Mouse (Mus musculus) adrenal gland, postnatal 14 days (tissue): ENCODE results near the gene Traf3. TPM values are rescaled to one million over a fixed set of nuclear protein-coding genes. Genes with fewer than 3 reads are reported as not detected.

Experiments used
- DNase-seq: peaks from one replicate; pipeline ENCODE4 v3.0.0; 2021; ENCODE audit warnings: mixed read lengths
- total RNA-seq: library from RNA; stranded (reverse); gene quantifications from 2 replicates; pipeline ENCODE4 v1.2.3, GENCODE M21; 2021

The Traf3 gene
- total RNA-seq, 1 experiment from 2014 or later = 19.3 TPM

DNA sequence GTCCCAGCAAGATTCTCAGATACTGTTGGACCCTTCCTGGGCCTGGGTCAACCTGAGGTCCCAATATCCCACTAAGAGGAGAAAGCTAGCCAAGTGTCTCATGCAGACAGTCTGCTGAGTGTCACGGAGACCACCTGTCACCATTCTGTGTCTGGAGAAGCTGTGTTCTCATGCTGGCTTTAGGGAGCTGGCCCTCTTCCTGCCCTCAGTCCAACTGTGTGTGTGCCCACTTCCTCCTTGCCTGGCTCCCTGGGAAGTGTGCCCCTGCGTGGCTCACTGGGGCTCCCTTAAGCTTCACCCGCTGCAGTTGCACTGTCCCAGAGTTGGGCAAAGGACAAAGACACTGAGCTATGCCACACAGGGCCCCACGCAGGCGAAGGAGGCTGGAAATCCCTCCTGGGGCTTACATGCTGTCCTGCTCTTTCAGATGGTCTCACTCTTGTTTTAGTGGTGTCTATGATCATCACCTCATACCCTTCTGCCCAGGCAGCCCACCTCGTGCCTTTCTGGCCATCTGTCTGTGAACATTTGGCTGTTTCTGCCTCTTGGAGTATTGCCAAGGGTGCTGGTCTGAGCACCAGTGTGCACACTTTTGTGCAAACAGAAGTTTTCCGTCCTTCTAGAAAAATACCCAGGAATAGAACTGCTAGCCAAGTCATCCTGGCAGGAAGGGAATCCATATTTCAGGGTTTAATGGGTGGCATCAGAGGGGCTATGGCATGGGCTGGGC is 13.0 kb upstream of the Traf3 start:
- no peak for DNase-seq

DNA sequence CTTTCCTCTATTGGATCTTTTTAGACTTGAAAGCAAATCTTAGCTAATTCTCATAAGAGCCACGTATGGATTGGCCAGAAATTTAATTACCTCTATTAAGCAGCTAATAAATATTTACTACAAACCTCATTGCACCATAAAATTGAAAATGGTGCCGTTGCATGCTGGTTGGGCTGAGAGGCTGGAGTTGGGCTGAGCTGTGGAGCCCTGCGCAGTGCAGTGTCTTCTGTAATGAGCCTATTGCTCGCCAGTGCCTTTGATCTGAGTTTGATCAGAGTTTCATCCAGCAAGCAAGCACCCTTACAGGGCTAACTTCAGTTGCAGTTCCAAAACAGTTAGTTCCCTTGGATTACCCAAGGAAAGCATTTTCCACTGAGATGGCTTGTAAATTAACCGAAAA is 12.2 kb upstream of the Traf3 start:
- DNase-seq = no peak

DNA sequence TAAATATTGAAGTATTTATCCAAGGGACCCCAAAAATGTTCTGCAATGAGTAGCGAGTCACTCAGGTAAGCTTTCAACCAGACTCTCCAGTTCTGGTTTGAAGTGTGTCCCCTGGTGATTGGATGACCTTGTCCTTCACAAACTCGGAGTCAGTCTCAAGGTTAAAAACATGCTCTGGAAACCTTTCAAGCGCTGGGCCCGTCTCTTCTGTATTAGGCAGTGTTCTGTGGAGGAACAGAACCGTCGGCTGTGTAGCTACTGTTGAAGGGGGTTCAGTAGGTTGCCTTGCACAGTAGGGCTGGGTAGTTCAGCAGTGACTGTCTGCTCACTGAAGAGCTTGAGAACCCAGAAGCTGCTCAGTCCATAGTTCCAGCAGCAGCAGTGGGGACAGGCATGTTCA is 11.5 kb upstream of the Traf3 start:
- DNase-seq = peak; percentile 75

DNA sequence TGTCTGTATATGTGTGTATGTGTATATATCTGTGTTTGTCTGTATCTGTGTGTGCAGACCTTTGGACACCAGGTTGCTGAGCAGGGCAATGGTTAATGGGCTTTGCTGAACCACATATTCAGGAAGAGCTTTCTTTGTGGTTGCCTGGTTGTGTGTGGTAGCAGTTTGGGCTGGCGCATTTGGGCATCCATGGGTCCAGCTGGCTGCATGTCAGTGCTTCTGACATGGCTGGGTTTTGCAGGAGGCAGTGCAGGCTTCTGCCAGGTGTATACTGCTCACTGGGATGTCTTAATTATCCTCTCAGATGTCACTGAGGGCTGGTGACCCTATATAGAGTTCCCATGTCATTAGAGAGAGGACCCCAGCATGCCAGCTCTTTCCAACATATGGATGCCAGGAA is 10.4 kb upstream of the Traf3 start:
- DNase-seq = no peak

DNA sequence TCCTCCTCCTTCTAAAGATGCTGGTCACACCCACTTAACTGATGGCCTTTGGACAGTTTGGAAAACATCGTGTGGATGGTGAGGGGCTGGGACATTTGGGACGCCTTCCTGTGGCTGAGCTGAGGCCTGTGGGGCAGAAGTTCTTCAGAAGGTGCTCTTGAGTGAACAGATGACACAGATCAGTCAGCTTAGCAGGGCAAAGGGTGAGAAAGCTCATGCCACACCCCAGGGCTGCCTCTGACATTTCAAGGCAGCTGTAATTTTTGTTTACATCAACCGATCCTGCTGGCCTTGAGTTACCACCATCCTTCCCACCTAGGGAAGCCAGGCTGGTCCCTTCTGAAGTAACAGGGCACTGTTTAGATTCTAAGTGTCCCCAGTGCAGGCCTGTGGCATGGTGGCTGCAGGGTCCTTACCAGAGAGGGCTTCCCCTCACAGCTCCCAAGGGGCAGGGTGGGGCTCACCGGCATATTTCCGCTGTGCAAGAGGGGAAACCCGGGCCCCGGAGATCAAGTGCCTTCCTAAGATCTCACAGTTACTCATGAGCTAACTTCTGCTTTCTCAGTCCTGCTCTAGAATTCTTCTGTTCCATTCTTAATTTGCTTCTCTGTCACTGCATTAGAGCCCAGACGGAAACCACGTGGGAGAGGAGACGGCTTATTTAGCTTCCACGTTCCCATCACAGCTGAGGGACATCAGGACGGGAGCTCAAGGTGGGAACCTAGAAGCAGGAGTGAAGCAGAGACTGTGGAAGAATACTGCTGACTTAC is 6.3 kb upstream of the Traf3 start:
- DNase-seq = peak; percentile 57

DNA sequence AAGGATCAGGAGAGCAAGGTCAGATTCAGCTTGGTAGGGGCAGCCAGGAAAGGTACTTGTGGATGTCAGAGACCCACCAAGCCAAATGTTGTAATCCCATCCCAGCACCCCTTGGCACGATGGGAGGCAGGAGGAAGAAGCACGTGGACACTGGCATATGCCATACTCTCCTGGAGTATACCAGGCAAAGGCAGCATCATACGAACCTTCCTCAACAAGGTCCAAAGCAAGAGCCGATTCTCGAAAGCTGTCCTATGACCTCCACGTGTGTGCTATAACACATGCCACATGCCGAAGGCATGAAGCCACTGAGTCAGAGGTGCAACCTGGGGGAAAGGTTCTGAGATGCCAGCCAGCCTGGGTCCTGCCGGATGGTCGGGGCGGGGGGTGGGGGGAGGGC is 5.3 kb upstream of the Traf3 start:
- DNase-seq = no peak

DNA sequence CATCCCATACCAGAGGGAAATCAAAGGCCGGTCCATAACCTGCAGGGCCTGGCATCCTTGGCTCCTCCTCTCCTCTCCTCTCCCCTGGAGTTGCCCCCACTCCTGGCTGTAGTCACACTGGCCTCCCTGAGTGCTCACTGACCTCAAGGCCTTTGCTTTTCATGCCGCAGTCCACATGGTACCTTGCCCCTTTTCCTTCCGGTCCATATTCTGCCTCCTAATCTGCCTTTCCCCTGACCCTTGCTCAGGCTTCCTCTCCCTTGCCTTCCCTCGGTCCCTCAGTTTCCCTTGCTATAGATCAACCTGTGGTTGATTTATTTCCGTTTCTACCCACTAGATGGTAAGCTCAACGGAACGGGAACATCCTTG is 4.2 kb upstream of the Traf3 start:
- DNase-seq = no peak

DNA sequence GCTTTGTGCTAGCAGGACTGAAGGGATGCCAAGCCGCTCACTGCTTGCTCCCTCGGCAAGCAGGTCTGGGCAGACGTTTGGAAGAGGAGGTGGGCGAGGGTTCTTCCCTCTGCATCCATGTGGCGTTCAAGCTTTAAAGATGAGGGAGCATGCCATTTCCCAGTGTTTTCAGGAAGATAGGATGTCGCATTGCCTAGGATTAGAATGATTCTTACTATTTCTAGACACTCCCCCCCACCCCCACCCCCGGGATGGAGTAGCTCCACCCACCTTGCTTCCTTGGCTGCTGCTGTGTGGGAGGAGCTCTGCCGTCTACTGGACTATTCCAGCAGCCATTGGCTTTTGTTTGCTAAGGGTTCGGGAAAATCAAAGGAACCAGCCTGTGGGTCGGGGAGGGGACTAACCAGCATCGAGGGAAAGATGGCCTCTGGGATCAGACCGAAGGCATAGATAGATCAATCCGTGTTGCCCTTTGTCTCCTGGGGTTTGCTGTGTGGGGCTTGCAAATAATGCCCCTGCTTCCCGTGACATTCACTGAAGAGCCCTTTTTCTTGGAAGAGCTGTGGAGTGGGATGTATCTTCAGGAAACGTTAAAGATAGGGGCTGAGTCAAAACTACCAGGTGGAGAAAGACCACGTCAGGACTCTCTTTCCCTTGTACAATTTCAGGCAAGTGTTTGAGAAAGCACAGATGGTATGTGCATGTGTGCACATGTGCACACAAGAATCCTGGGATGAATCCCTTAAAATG is 3.7 kb upstream of the Traf3 start:
- peak; percentile 71 for DNase-seq

DNA sequence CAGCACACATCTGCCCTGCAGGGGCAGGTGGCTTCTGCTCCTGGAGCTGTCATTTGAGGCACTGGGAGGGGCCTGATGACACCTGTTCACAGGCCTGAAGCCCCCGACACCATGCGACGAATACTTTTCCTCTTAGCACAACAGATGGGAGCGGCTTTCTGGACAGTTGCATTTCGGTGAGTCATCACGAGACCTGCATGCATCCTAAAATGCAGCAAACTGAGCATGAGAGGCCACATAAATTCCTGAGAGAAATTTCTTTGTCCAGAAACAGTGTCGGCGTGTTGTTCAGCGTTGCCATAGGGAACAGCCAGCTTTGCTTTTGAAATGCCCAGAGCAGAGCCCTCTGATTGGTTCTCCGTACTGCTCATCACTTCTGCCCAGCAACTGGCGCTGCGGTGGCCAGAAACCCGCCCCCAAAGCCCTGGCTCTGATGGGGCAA is 1.8 kb upstream of the Traf3 start:
- peak; percentile 94 for DNase-seq

DNA sequence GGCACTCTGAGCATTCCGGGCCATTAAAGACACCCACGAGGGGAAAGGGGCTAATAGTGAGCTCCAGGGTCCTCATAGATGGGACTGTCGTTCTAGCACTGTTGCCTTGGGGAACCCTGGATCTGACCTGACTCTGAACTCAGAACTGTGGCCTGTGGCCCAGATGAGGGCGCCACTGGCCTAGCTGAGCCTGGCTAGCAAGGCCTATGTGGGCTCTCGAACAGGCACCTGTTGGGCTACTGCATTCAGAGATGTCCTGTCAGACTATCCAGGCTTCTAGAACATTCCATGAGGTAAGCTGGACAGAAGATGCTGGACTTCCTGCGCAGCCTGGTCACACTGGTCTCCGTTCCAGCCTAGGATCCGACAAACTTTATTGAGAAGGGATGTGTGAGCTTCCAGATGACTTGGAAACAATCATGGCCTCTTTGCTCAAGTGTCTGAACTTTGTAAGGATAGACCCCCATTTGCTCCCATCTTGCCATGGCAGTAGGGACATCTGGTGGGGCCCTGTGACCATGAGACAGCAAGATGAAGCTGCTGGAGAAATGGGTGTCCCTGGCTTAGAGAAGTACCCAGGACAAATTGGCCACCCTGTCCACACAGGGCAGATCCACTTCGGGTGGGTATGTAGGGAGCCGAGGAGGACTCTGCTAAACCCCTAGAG is 891 bp upstream of the Traf3 start:
- DNase-seq = peak; percentile 62

DNA sequence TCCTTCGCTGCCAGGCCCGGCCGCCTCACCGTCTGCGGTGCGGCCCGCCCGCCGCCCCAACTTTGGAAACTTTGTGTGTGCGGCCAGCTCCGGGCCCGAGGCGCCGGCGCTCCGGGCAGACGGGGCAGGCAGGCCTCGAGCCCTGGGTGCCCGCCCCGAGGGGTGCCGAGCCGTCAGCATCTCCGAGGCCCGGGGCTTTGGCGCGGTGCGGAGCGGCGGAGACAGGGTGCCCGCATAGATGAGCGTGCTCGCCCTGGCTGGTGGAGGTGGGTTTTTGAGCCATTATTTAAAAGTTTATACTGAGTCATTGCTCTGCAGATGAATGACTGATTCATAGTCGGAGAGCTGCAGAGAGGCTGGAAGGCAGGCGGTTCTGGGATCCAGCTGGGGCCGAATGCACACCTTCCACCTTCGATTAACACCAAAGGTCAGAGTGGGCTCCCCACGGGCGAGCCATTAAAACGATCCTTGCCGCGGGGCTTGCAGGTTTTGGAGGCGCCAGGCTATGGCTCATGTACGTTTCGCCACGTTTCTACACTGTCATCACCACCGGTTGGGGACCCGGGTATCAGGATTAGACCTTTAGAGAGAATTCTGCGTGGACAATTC is 615 bp downstream of the Traf3 start:
- DNase-seq = peak; percentile 58

DNA sequence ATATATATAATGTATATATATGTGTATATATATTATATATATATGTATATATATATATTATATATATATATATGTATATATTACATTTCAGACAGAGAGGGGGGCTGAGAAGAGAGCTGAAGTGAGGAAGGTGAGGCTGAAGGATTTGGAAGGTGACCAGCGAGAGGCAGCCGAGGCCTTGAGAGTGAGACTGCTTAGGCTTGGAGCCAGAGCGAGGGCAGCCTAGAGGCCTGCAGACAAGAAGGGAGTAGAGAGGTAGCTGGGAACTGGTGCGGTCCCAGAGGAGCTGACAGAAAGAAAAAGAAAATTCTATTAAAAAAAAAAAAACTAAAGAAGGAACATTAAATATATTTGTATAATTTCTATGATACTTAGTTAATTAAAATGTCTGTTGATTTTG is 2.7 kb downstream of the Traf3 start:
- DNase-seq = peak; percentile 60

DNA sequence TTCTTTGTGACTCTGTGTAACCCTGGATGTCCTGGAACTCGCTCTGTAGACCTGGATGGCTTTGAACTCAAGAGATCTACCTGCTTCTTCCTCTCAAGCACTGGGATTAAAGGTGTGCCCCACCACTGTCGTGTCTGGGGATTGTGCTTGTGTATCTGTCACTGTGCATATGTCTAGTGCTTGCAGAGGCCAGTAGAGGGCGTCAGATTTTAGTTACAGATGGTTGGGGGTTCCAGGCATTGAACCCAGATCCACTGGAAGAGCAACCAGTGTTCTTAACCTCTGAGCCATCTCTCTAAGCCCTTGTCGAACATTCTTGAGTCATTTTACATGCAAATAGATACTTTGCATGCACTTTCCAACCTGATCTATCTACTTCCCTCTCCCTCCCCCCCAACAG is 12.6 kb downstream of the Traf3 start:
- no peak for DNase-seq

DNA sequence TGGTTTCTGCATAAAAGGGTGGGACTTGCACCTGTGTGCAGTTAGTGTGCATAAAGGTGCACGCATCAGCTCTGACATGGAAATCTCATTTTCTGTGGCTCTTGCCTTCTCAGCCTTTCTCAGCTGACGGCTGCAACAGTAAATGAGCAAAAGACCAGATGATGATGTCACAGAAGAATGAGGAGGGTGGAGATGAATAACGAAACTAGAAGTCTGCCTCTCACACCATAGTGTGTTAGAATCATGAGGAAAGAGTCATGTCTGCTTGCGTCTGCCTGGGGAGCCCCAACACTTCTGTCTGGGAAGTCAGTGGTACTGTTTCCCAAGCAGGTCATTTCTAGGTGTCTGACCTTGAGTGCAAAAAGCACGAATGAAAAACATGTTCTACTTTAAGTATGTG is 15.7 kb downstream of the Traf3 start:
- no peak for DNase-seq

DNA sequence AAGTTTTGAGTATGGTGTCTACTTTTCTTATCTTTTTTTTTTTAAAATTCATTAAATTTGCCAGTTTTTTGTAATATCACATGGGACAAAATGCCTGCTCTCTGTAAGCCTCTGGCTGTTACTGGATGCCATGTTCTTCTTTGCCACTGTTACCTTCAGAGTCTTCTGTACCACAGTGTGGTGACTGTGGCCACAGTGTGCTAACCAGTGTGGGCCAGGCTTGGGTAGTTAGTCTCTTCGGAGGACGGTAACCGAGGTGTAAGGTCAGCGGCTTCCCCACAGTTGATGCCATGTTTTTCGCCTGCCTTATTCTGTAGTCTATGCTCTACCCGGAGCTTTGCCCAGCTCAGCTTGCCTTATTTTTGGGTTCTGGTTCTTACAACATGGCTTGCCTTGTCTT is 16.2 kb downstream of the Traf3 start:
- no peak for DNase-seq

DNA sequence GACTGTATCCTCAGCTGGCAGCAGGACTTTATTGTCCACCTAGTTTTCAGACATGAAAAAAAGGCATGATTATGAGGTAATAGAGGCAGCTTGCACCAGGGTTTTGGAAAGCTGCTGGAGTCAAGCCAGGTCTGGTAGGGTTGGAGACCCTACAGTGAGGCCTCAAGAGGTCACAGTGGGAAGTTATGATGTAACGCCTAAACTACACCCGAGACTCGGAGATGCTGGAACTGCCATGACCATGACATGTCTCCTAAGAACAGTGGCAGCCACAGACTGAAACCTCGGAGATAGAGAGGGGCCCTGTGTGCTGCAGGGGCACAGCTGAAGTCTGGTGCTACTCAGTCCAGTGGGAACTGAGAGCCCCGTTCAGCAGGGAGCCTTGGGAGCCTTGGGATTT is 18.3 kb downstream of the Traf3 start, which contains the start of gene 4930595D18Rik:
Gene 4930595D18Rik (minus strand): TSS at position 16 of the 400 bp plus-strand sequence.
- DNase-seq = no peak

DNA sequence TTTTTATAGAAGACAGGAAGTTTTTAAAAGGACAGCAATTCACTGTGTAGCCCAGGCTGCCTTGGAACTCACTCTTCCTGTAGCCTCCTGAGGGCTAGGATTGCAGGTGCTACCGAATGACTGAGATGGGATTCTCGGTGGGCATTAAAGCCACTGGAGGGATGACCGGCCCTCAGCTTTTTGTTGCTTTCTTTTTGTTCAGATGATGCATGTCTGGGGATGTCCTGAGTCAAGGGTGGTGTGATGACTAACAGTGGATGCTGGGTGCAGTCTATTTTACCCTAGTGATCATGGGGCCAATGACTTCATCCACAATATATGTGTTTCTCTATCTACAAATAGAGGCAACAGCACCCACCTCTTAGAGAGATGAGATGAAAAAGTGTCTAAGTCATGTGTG is 20.8 kb downstream of the Traf3 start:
- DNase-seq = no peak

DNA sequence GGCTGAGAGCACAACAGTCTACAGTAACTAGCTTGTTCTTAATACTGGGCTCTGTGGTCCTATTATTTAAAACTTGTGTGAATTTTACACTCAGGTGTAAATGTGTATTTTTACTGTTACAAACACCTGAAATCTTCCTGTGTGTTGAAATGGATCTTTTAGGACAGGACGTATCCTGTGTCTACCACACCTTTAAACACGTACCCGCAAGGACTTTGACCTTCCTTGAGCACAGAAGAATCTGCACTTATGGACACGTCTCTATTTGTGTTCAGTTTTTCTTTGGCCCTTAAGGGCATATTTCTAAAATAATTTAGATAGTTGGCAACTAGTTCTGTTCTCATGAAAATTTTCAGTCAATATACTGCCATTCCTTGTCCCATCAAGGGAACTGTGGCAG is 22.1 kb downstream of the Traf3 start:
- DNase-seq = no peak

DNA sequence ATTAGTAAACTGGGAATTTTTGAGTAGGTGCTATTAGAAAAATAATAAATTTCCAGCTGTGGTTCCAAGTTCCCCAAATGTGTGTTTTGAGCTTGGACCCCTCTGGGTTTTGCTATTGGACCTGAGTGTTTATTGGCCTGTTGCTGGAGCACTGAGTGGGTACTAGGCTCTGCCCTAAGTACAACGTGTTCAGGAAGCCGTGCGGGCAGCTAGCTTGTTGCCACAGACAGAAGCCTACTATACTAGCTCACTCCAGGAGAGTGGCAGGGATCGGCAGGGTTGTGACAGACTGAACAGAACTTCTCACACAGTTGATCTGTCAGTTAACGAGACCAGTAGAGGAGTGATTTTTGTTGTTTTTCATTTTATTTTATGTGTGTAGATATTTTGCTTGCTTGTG is 24.2 kb downstream of the Traf3 start:
- DNase-seq = no peak

DNA sequence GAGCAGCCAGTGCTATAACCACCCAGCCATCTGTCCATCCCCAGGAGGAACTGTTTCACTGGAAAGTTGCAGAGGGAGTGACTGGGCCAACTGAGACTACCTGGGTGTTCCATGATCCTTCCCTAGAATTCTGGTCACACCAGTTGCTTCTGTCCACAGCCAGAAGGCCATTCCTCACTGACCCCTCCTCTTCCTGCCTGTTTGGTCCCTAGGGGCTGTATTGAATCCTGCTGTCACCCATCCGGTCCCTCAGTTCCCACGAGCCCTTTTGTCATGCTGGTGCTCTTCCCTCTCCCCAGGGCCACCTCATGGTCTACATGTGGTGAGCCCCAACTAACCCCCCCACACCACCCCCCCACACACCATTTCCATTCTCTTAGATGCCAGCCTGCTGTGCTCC is 24.7 kb downstream of the Traf3 start:
- no peak for DNase-seq

DNA sequence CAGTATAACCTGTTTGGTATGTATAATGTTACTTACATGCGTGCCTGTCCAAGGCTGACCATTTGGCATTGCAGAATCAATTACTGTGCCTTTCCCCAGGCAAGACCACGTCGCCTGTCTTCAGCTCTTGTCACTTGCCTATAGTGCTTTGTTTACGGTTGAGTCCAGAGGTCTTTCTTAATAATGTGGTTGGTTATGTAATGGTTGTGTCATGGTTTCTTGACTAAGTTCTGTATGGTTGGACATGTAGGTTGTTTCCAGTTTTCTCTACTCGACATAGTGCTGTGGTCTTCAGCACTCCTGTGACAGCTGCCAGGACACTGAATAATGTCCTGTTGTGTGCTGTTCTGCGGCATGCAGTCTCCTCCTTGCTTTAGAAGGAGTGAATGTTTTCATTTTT is 26.6 kb downstream of the Traf3 start:
- no peak for DNase-seq

DNA sequence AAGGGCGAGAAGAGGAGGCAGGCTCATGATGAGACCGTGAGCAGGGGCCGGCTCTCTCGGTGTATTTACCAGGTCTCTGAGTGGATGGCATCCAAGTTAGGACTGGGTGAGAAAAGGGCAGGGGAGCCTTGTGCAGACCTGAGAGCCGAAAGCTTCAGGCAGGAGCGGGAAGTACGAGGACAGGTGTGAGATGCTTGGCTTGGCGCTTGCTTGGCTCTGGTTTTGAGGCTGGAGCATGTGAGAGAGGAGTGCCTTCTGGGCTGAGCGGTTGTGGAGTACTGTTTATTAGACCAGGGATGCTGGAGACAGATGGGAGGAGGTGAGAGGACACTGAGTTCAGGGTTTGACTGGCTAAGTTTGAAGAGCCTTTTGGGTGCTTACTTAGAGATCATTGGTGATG is 27.2 kb downstream of the Traf3 start:
- DNase-seq = no peak
